Mouse (Mus musculus) myocyte (in vitro differentiated cells): ENCODE measurements around the gene Psmd8.

ENCODE experiments used
- MAX ChIP-seq: IDR thresholded peaks from one replicate; pipeline ENCODE4 v1.6.1; 2011; ENCODE audit warnings: low read depth, mild to moderate bottlenecking, control low read depth
- MYOD1 ChIP-seq, 3 experiments: IDR thresholded peaks; one replicate each; pipeline ENCODE4 v1.6.1; 2011; ENCODE audit warnings: control low read depth in 2 of 3, low read depth in 2 of 3, mild to moderate bottlenecking in 2 of 3, moderate library complexity in 1 of 3; ENCODE audit not compliant: insufficient read length in 2 of 3, control insufficient read depth in 1 of 3
- MYOG ChIP-seq, 3 experiments: IDR thresholded peaks; one replicate each; pipeline ENCODE4 v1.6.1; 2011; ENCODE audit warnings: control low read depth in 2 of 3, low read depth in 2 of 3, mild to moderate bottlenecking in 2 of 3; ENCODE audit not compliant: insufficient read length in 2 of 3, control insufficient read depth in 1 of 3, insufficient read depth in 1 of 3
- POLR2A ChIP-seq: IDR thresholded peaks from one replicate; pipeline ENCODE4 v1.6.1; 2011; ENCODE audit warnings: low read depth, mild to moderate bottlenecking, control low read depth, moderate library complexity; ENCODE audit not compliant: insufficient read length
- POLR2AphosphoS2 ChIP-seq: IDR thresholded peaks from one replicate; pipeline ENCODE4 v1.6.1; 2011; ENCODE audit warnings: low read depth, control low read depth; ENCODE audit not compliant: insufficient read length
- TCF12 ChIP-seq: IDR thresholded peaks from one replicate; pipeline ENCODE4 v1.6.1; 2011; ENCODE audit warnings: mild to moderate bottlenecking, control low read depth; ENCODE audit not compliant: poor library complexity, insufficient read depth, severe bottlenecking
- USF1 ChIP-seq: IDR thresholded peaks from one replicate; pipeline ENCODE4 v1.6.1; 2011; ENCODE audit warnings: low read depth, mild to moderate bottlenecking, control low read depth, moderate library complexity

DNA sequence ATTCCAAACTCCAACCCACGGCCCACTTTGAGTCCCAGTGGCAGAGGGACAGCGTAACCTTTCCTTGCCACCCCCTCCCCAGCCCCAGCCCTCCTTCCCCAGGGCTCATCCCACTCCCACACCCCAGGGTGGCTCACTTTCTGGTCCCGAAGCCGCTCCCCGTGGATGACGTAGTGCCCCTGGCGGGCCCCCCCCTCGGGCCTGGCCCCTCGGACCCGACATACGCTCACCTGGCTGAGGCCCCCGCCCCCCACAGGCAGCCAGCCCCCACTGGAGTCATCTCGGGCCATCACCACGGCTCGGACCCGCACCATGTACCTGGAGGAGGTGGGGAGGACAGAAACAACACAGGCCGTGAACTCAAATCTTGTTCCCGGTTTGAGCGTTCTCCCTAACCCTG, 12.8 kb downstream of the Psmd8 start:
- TF ChIP-seq POLR2A = no peak
- no peak for TF ChIP-seq MYOG (IDR thresholded peaks at IDR 0.05; ENCODE audit: control insufficient read depth in 1 of 3, insufficient read depth in 1 of 3, insufficient read length in 2 of 3, low read depth in 2 of 3)
- TF ChIP-seq TCF12 = no peak
- no peak for TF ChIP-seq POLR2AphosphoS2
- no peak for TF ChIP-seq MYOD1 (IDR thresholded peaks at IDR 0.05; ENCODE audit: control insufficient read depth in 1 of 3, insufficient read length in 2 of 3, low read depth in 2 of 3)
- no peak for TF ChIP-seq MAX
- TF ChIP-seq USF1 = no peak
